Mouse (Mus musculus): Measurements from ENCODE around the gene Grk4. TPM values are rescaled to one million over a fixed set of nuclear protein-coding genes. Genes with fewer than 3 reads are reported as not detected.

Grk4 gene
- polyA plus RNA-seq, 1 experiment, result 0.43 TPM

- peak within 1 kb of the TSS; percentile 54 for H3K4me3 ChIP-seq (ENCODE audit: insufficient read depth, poor library complexity, severe bottlenecking)
- no peaks in the 10 kb centered on the region for H3K27me3 ChIP-seq (ENCODE audit: control insufficient read depth, insufficient read depth, insufficient read length)
- H3K79me3 ChIP-seq (ENCODE audit: low read depth), result peaks cover 12% of the 10 kb centered on the region
- H3ac ChIP-seq (ENCODE audit: control insufficient read depth, insufficient read length, low read depth), result peak within 1 kb of the TSS; percentile 88
- peaks cover 72% of the 10 kb centered on the region for H3K36me3 ChIP-seq (ENCODE audit: control insufficient read depth, insufficient read depth)
- no peak for TF ChIP-seq MYOD1 (IDR thresholded peaks at IDR 0.05; ENCODE audit: control insufficient read depth, insufficient read length, low read depth)
- TF ChIP-seq MAX (IDR thresholded peaks at IDR 0.05), result peak; percentile 28
- TF ChIP-seq MYOG (IDR thresholded peaks at IDR 0.05; ENCODE audit: control insufficient read depth, extremely low read depth, insufficient read length), result no peak
- no peak for TF ChIP-seq CEBPB (IDR thresholded peaks at IDR 0.05; ENCODE audit: low read depth)
- TF ChIP-seq USF1 (IDR thresholded peaks at IDR 0.05; ENCODE audit: low read depth), result no peak
- no peak for TF ChIP-seq FOSL1 (IDR thresholded peaks at IDR 0.05; ENCODE audit: insufficient read depth, low read length, poor library complexity, severe bottlenecking)
- peak; percentile 25 for TF ChIP-seq CTCF (IDR thresholded peaks at IDR 0.05; ENCODE audit: control insufficient read depth, insufficient read depth, insufficient read length)
- peaks cover 26% of the 10 kb centered on the region for H3K79me2 ChIP-seq (ENCODE audit: control insufficient read depth, insufficient read depth)
Observed at GRCm38 (mm10) chr5:34636481-34637287, 23.5 kb upstream of the Grk4 start, which contains the start of gene Mfsd10. Mfsd10 (minus strand) TSS chr5:34637212.

GRCm38 (mm10) chr5:34637591-34638156, 22.5 kb upstream of the Grk4 start:
- Histone ChIP-seq H3K4me3 (ENCODE audit: insufficient read depth, poor library complexity, severe bottlenecking) (no peak overlapping the region), H3K79me2 (ENCODE audit: control insufficient read depth, insufficient read depth) (peaks cover 26% of the 10 kb centered on the region), H3K79me3 (ENCODE audit: low read depth) (peaks cover 12% of the 10 kb centered on the region), H3K27me3 (ENCODE audit: control insufficient read depth, insufficient read depth, insufficient read length) (no peaks in the 10 kb centered on the region), H3K36me3 (ENCODE audit: control insufficient read depth, insufficient read depth) (peaks cover 66% of the 10 kb centered on the region), H3ac (ENCODE audit: control insufficient read depth, insufficient read length, low read depth) (no peak overlapping the region)
- TF ChIP-seq CTCF (IDR thresholded peaks at IDR 0.05; ENCODE audit: control insufficient read depth, insufficient read depth, insufficient read length), result no peak
- TF ChIP-seq CEBPB (IDR thresholded peaks at IDR 0.05; ENCODE audit: low read depth), result peak; percentile 5
- no peak for TF ChIP-seq FOSL1 (IDR thresholded peaks at IDR 0.05; ENCODE audit: insufficient read depth, low read length, poor library complexity, severe bottlenecking)
- no peak for TF ChIP-seq MAX (IDR thresholded peaks at IDR 0.05)
- TF ChIP-seq MYOD1 (IDR thresholded peaks at IDR 0.05; ENCODE audit: control insufficient read depth, insufficient read length, low read depth), result no peak

GRCm38 (mm10) chr5:34641991-34642390, 18.2 kb upstream of the Grk4 start:
- Histone ChIP-seq H3ac (ENCODE audit: control insufficient read depth, insufficient read length, low read depth) (no peak overlapping the region), H3K36me3 (ENCODE audit: control insufficient read depth, insufficient read depth) (peaks cover 72% of the 10 kb centered on the region), H3K27me3 (ENCODE audit: control insufficient read depth, insufficient read depth, insufficient read length) (no peaks in the 10 kb centered on the region), H3K79me2 (ENCODE audit: control insufficient read depth, insufficient read depth) (no peaks in the 10 kb centered on the region), H3K4me3 (ENCODE audit: insufficient read depth, poor library complexity, severe bottlenecking) (no peak overlapping the region), H3K79me3 (ENCODE audit: low read depth) (no peaks in the 10 kb centered on the region)
- TF ChIP-seq FOSL1 (IDR thresholded peaks at IDR 0.05; ENCODE audit: insufficient read depth, low read length, poor library complexity, severe bottlenecking), result no peak
- TF ChIP-seq CEBPB (IDR thresholded peaks at IDR 0.05; ENCODE audit: low read depth), result no peak
- TF ChIP-seq CTCF (IDR thresholded peaks at IDR 0.05; ENCODE audit: control insufficient read depth, insufficient read depth, insufficient read length), result no peak
- no peak for TF ChIP-seq MAX (IDR thresholded peaks at IDR 0.05)
- no peak for TF ChIP-seq MYOD1 (IDR thresholded peaks at IDR 0.05; ENCODE audit: control insufficient read depth, insufficient read length, low read depth)
- TF ChIP-seq USF1 (IDR thresholded peaks at IDR 0.05; ENCODE audit: low read depth), result no peak
- no peak for TF ChIP-seq MYOG (IDR thresholded peaks at IDR 0.05; ENCODE audit: control insufficient read depth, extremely low read depth, insufficient read length)

- no peak overlapping the region for H3ac ChIP-seq (ENCODE audit: control insufficient read depth, insufficient read length, low read depth)
- H3K27me3 ChIP-seq (ENCODE audit: control insufficient read depth, insufficient read depth, insufficient read length), result no peaks in the 10 kb centered on the region
- TF ChIP-seq MAX (IDR thresholded peaks at IDR 0.05) (no peak), MYOG (IDR thresholded peaks at IDR 0.05; ENCODE audit: control insufficient read depth, extremely low read depth, insufficient read length) (no peak), CEBPB (IDR thresholded peaks at IDR 0.05; ENCODE audit: low read depth) (no peak), CTCF (IDR thresholded peaks at IDR 0.05; ENCODE audit: control insufficient read depth, insufficient read depth, insufficient read length) (no peak), USF1 (IDR thresholded peaks at IDR 0.05; ENCODE audit: low read depth) (no peak), MYOD1 (IDR thresholded peaks at IDR 0.05; ENCODE audit: control insufficient read depth, insufficient read length, low read depth) (no peak), FOSL1 (IDR thresholded peaks at IDR 0.05; ENCODE audit: insufficient read depth, low read length, poor library complexity, severe bottlenecking) (no peak)
- no peak overlapping the region for H3K4me3 ChIP-seq (ENCODE audit: insufficient read depth, poor library complexity, severe bottlenecking)
- H3K36me3 ChIP-seq (ENCODE audit: control insufficient read depth, insufficient read depth), result peaks cover 76% of the 10 kb centered on the region
- no peaks in the 10 kb centered on the region for H3K79me3 ChIP-seq (ENCODE audit: low read depth)
- H3K79me2 ChIP-seq (ENCODE audit: control insufficient read depth, insufficient read depth), result no peaks in the 10 kb centered on the region
Observed at GRCm38 (mm10) chr5:34642932-34643331, 17.2 kb upstream of the Grk4 start.

- Histone ChIP-seq H3K27me3 (ENCODE audit: control insufficient read depth, insufficient read depth, insufficient read length) (no peaks in the 10 kb centered on the region), H3K79me3 (ENCODE audit: low read depth) (no peaks in the 10 kb centered on the region), H3K36me3 (ENCODE audit: control insufficient read depth, insufficient read depth) (peaks cover 90% of the 10 kb centered on the region), H3K4me3 (ENCODE audit: insufficient read depth, poor library complexity, severe bottlenecking) (no peak overlapping the region), H3ac (ENCODE audit: control insufficient read depth, insufficient read length, low read depth) (no peak overlapping the region), H3K79me2 (ENCODE audit: control insufficient read depth, insufficient read depth) (no peaks in the 10 kb centered on the region)
- TF ChIP-seq MYOD1 (IDR thresholded peaks at IDR 0.05; ENCODE audit: control insufficient read depth, insufficient read length, low read depth), result no peak
- TF ChIP-seq MYOG (IDR thresholded peaks at IDR 0.05; ENCODE audit: control insufficient read depth, extremely low read depth, insufficient read length), result no peak
- TF ChIP-seq CTCF (IDR thresholded peaks at IDR 0.05; ENCODE audit: control insufficient read depth, insufficient read depth, insufficient read length), result peak; percentile 25
Observed at GRCm38 (mm10) chr5:34647581-34647980, 12.6 kb upstream of the Grk4 start.

Measured in C2C12 (cell line).